Mouse (Mus musculus) cerebellum, postnatal 10 days (tissue): ENCODE results near the gene Slc29a1.
A peak's percentile ranks its signal among the peaks of the same experiment; 100 is the strongest.

Source experiments
- DNase-seq, 2 experiments: peaks; one replicate each; pipeline ENCODE4 v3.0.0; 2021; ENCODE audit warnings: mixed read lengths in 2 of 2

Gene Slc29a1

DNA sequence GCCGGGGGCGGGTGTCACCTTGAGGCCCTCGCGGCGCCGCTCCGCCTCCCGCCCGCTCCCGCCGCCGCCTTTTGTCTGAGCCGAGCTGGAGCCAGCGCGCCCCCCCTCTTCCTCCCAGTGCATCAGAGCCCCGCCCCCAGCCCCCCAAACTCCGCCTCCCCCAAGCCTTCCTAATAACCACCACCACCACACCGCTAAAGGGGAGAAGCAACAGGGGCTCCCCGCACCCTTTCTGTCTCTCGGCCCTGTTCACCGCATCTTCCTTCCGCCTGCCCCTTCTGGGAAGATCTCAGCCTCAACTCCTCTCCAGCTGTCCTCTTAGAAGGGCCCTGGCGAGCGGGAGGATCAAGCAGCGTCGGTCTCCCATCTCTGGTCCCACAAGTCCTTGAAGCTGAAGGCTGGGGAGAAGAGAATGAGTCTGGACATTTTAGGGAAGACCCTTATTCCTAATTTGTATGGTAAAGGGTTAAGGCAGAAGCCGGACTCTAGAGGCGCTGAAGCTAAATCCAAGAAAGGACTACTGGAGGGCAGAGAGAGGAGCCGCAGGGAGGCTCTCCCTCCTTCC is 49.7 kb downstream of the Slc29a1 start, which contains the start of gene Tmem151b:
TSS of gene Tmem151b (minus strand) at position 61 of the 565 bp plus-strand sequence.
- peak; percentile 94 to 96 for DNase-seq

DNA sequence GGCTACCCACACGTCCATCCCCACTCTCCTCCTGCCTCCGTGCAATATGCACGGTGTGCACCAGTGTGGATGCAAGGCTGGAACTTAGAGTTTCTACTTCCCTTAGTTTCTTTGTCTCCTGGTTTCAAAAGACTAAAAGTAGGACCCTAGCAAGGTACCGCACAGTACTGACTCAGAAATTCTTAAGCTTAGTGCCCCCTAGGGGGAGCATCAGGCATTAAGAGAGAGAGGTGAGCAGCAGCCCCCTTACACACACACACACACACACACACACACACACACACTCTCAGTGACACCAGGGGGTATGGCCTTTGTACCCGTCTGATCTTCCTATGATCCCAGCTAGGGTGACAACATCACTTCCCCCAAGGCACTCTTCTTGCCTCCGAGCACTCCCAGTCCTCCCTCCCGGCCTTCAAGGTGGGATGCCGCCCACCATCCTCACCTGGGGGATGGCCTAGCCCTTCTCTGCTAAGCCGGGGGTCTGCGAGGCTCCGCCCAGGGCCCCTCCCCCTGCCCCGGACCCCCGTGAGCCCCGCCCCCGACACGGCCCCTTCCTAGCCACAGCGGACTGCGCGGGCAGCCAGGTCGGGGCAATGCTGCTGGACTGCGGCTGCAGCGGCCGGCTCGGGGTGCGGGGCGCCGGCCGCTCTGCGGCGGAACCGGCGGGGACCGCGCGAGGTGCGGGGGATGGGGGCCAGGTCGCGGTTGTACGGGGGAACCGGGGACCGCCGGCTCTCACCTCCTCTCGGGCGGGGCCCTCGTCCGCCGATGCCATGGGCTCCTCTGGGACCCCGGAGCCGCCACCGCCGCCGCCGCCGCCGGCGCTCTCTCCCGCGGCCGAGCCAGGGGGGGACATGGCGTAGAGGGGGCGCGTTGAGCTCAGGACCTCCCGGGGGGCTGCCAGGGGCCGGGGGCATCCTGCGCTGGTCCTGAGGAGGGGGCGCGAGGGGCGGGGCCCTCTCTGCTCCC is 50.6 kb downstream of the Slc29a1 start:
- peak; percentile 89 to 91 for DNase-seq

DNA sequence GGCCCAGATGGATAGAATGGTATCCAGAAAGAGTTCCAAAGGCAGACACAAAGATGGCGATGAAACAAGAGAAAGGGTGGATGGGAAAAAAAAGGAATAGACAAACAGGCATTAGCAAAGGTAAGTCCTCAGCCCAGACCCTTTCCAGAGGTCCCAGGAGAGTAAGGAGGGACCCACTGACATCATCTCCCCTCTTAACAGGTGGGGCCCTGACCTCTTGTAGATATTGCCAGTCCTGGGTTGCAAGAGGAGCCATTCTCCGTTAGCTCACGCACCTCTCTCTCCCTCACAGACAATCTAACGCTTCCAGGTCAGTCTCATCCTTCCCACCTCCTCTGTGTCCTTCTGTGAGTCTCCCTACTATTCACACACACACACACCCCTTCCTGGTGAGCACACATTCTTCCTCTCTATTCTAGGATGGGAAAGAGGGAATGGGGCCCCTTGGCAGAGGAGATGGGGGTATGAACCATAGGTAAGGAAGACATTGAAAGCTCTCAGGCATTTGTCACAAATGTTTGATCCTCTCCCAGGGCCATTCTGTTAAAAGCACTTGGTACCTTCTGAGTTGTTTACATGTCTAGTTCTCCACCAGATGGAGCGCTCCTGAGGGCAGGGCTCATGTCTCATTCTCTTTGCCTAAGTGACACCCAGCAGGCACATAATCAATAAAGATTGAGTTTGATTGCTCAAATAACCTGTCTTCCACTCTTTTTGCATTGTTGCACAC is 51.8 kb downstream of the Slc29a1 start:
- peak; percentile 61 to 69 for DNase-seq

GRCm38 (mm10) chr17:45546941-45547340 is 52.5 kb downstream of the Slc29a1 start:
- peak; percentile 66 to 68 for DNase-seq

- peak; percentile 71 to 77 for DNase-seq
These were observed 54.0 kb downstream of the Slc29a1 start for GRCm38 (mm10) chr17:45545278-45545961.

DNA sequence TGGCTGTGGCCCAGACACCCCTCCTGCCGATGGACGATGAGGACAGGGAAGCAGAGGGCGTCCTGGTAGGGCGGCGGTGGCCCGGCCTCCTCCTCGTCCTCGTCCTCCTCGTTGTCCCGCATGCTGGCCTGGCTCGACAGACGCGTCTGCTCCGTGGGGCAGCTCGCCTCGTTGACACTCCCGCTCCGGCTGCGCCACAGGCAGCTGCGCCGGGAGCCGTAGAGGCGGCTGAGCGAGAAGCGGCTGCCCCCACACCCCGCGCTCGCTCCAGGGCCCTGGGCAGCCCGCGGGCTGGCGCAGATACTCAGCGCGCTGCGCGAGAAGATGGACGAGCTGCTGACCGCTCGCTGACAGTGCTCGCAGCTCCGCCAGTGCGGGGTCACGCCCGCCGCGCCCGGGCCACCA is 54.5 kb downstream of the Slc29a1 start:
- DNase-seq = peak; percentile 76 to 78

DNA sequence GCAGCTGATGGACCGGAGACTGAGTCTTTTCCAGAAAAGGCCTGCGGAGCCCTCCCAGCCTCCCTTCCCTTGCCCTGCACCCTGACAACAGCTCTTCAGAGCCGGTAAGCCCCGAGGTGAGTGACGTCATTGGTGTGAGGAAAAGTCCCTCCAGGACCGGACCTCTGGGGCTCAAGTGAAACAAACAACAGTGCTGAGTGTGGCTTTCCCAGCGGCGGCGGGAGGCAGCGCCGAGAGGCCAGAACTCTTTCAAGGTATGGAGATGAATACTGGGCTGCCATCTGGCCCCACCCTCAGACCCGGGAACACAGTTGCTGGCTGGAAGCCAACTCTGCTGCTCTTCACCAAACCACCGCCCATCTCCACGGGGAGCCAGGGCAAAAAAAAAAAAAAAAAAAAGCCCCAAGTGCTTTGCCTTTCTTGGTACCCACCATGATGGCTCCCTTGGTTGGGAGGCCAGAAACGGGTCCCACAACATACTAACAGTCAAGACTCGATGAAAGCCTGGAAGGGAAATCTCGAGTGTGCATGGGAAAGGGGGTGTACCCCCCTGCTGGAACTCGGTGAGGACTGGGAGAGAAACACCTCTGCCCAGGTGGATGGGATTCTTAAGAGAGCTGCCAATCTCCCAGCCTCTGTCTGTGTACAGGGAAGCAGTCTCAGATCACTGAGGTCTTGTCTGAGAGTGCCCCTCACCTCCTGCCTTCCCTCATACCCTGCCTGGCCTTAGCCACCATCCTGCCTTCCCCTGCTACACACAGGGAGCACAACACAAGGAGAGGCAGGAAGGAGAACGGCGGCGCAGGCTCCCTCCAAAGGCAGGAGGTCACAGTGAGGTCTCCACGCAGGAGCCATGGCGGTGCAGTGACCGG is 55.2 kb downstream of the Slc29a1 start:
- DNase-seq = peak; percentile 84

GRCm38 (mm10) chr17:45543115-45543514 is 56.3 kb downstream of the Slc29a1 start:
- peak; percentile 64 to 71 for DNase-seq

- DNase-seq = peak; percentile 86 to 91
These were observed 56.7 kb downstream of the Slc29a1 start for GRCm38 (mm10) chr17:45542705-45543104.

- peak; percentile 50 to 51 for DNase-seq
These were observed 57.3 kb downstream of the Slc29a1 start for GRCm38 (mm10) chr17:45542129-45542528.

DNA sequence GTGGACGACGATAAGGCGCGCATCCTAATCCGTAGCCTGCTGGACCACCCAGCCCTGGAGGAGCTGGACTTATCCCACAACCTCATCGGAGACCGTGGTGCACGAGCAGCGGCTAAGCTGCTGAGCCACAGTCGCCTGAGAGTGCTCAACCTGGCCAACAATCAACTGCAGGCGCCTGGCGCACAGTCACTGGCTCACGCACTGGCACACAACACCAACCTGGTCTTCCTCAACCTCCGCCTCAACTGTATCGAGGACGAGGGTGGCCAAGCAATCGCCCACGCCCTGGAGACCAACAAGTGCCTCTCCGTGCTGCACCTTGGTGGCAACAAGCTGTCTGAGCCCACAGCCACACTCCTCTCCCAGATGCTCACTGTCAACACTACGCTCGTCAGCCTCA is 59.7 kb downstream of the Slc29a1 start:
- DNase-seq = peak; percentile 54 to 59

DNA sequence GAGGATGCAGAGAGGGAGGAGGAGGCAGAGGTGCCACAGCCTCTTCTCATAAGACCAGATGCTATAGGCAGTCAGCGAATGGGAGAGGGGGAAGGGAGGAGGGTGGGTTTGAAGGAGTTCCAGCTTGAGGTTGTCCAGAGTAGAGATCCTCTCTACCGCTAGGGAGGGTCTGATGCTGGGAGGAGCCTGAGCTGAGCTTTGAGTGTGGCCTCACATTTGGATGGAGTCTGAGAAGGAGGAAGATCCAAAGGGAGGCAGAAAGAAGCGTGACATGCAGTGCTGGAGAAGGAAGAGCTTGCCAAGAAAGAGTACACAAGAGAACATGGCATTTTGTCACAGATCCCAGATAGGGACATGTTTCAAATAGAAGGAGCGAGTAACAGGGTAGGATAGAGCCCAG is 61.0 kb downstream of the Slc29a1 start:
- DNase-seq = no peak

- peak in 1 of 2 experiments; percentile 29 for DNase-seq
These were observed 63.1 kb downstream of the Slc29a1 start for GRCm38 (mm10) chr17:45536264-45536663.
